Mouse (Mus musculus) stomach, postnatal 0 days (tissue): ENCODE data around the gene Nrde2. TPM values are rescaled to one million over a fixed set of nuclear protein-coding genes. Genes with fewer than 3 reads are reported as not detected.

Experiments used
- ATAC-seq: fragments of 200-750 bp; cut with Nextera tagmentation; 2 replicates; pipeline ENCODE4 v1.8.0; 2017; ENCODE audit not compliant: low FRiP score, low TSS enrichment
- DNase-seq: peaks from one replicate; pipeline ENCODE4 v3.0.0-alpha.2; 2016; ENCODE audit warnings: low spot score
- H3K27ac ChIP-seq: fragments of 300-500 bp; sonication (generic); replicated peaks from 2 replicates; pipeline ENCODE4 v1.5.1; 2014; ENCODE audit warnings: mild to moderate bottlenecking, control low read depth
- H3K27me3 ChIP-seq: fragments of 300-500 bp; sonication (generic); 2 replicates; pipeline ENCODE4 v1.6.1; 2014; ENCODE audit warnings: low read length; ENCODE audit not compliant: control insufficient read depth, insufficient read depth
- H3K36me3 ChIP-seq: fragments of 300-500 bp; sonication (generic); 2 replicates; pipeline ENCODE4 v1.6.1; 2014; ENCODE audit warnings: low read length, mixed read lengths; ENCODE audit not compliant: control insufficient read depth, insufficient read depth
- H3K4me1 ChIP-seq: fragments of 300-500 bp; sonication (generic); replicated peaks from 2 replicates; pipeline ENCODE4 v1.6.1; 2014; ENCODE audit warnings: antibody characterized with exemption; ENCODE audit not compliant: control insufficient read depth, insufficient read depth
- H3K4me2 ChIP-seq: fragments of 300-500 bp; sonication (generic); replicated peaks from 2 replicates; pipeline ENCODE4 v1.6.1; 2014; ENCODE audit warnings: low read depth, mild to moderate bottlenecking, control low read depth, moderate library complexity
- H3K4me3 ChIP-seq: fragments of 300-500 bp; sonication (generic); 2 replicates; pipeline ENCODE4 v1.5.1; 2014; ENCODE audit warnings: low read depth, low read length, control low read depth
- H3K9ac ChIP-seq: fragments of 300-500 bp; sonication (generic); 2 replicates; pipeline ENCODE4 v1.6.1; 2014; ENCODE audit warnings: mild to moderate bottlenecking, low read length, control low read depth, mixed read lengths
- H3K9me3 ChIP-seq: fragments of 300-500 bp; sonication (generic); 2 replicates; pipeline ENCODE4 v1.6.1; 2016; ENCODE audit warnings: low read length; ENCODE audit not compliant: control insufficient read depth
- CTCF ChIP-seq: IDR thresholded peaks from 2 replicates; pipeline ENCODE4 v1.5.1; 2016; ENCODE audit warnings: antibody characterized with exemption, low read depth, mild to moderate bottlenecking, moderate library complexity
- EP300 ChIP-seq: optimal IDR thresholded peaks from 2 replicates; pipeline ENCODE3; 2016; ENCODE audit warnings: antibody characterized with exemption
- WGBS: fragments of 180-500 bp; shearing (Covaris S2); extraction: QIAGEN DNeasy Blood & Tissue Kit; methylation state at CpG from one replicate; pipeline ENCODE4 v1.1.7; 2014; 5-methylcytosine and 5-hydroxymethylcytosine counted together
- polyA plus RNA-seq: library from polyadenylated mRNA; unstranded; fragments of >200 nt; fragmentation: Nextera tagmentation; extraction: Ambion mirVana; gene quantifications from 2 replicates; pipeline ENCODE4 v1.2.1, GENCODE M21; 2015

Gene Nrde2
- polyA plus RNA-seq, 1 experiment from 2014 or later, result 6.9 TPM

DNA sequence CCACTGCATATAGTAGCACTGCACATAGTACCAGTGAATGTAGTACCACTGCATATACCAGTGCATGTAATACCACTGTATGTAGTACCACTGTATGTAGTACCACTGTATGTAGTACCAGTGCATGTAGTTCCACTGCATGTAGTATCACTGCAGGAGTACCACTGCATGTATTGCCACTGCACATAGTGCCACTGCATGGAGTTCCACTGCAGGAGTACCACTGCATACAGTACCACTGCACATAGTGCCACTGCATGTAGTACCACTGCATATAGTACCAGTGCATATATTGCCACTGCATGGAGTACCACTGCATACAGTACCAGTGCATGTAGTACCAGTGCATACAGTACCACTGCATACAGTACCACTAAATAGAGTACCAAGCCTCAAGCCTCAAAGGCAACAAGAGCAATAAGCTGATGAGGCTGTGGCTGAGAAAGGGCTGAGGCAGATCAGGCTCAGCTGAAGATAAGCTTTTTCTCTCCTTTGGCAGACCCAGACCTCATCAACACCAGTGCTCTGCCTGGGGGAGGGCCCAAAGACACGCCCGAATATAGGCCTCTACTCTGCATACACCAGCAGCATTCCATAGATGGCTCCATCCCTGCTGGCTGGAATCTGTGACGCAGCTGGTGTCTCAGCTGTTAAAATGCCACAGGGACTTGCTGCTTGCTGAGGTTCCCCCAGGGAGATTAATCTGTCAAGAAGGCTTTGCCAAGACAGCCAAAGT lies 59.3 kb downstream of the Nrde2 start:
- H3K36me3 ChIP-seq, result no peaks in the 10 kb centered on the region
- H3K27me3 ChIP-seq, result no peaks in the 10 kb centered on the region
- H3K9ac ChIP-seq, result no peak overlapping the region
- no peaks in the 10 kb centered on the region for H3K9me3 ChIP-seq
- no peak overlapping the region for H3K4me3 ChIP-seq
- 32% methylated on average over 3 of the region's 3 CpGs for WGBS
- no peak overlapping the region for H3K4me2 ChIP-seq
- no peaks in the 10 kb centered on the region for H3K4me1 ChIP-seq
- DNase-seq (no peak), ATAC-seq (0 out of 2 replicates have a peak, but pooled peaks have one; percentile 20)
- no peak overlapping the region for H3K27ac ChIP-seq
- TF ChIP-seq CTCF (peak; percentile 6; the same call in 1 of the 2 replicates), EP300 (no peak)

- no peak overlapping the region for H3K27ac ChIP-seq
- 80% methylated on average over 11 of the region's 11 CpGs for WGBS
Observed at GRCm38 (mm10) chr12:100093046-100093445, 66.4 kb downstream of the Nrde2 start.

DNA sequence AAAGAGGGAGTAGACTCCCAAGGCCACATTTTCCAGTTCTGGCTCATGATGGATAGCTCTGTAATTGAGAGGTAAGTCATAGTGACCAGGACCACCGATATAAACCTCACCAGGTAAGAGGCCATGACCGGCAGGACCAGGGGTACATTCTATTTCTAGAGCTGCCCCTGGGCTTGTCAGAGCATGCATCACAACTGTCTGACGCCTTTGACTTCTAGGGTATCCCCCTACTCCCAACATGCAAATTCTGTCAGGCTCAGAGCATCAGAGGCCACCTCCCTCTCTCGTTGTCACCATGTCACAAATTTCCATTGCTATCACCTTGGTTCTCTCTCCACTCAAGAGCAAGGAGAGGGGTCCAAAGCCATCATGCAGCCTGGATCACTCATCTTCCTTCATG lies 68.7 kb downstream of the Nrde2 start:
- H3K4me3 ChIP-seq, result no peak overlapping the region
- H3K9ac ChIP-seq, result no peak overlapping the region
- no peaks in the 10 kb centered on the region for H3K4me1 ChIP-seq
- no peak overlapping the region for H3K27ac ChIP-seq
- H3K4me2 ChIP-seq, result no peak overlapping the region
- no peaks in the 10 kb centered on the region for H3K36me3 ChIP-seq
- H3K9me3 ChIP-seq, result no peaks in the 10 kb centered on the region
- ATAC-seq (no peak), DNase-seq (no peak)
- no peak for TF ChIP-seq CTCF
- no peak for TF ChIP-seq EP300
- no peaks in the 10 kb centered on the region for H3K27me3 ChIP-seq
- 84% methylated on average over 4 of the region's 4 CpGs for WGBS

More at GRCm38 (mm10) chr12:100093046-100093445, 66.4 kb downstream of the Nrde2 start:
- Histone ChIP-seq H3K4me3 (no peak overlapping the region), H3K36me3 (no peaks in the 10 kb centered on the region), H3K27me3 (no peaks in the 10 kb centered on the region), H3K4me1 (no peaks in the 10 kb centered on the region), H3K9me3 (no peaks in the 10 kb centered on the region), H3K4me2 (no peak overlapping the region), H3K9ac (no peak overlapping the region)
- DNase-seq, result no peak
- no peak for ATAC-seq
- no peak for TF ChIP-seq EP300
- TF ChIP-seq CTCF, result no peak

DNA sequence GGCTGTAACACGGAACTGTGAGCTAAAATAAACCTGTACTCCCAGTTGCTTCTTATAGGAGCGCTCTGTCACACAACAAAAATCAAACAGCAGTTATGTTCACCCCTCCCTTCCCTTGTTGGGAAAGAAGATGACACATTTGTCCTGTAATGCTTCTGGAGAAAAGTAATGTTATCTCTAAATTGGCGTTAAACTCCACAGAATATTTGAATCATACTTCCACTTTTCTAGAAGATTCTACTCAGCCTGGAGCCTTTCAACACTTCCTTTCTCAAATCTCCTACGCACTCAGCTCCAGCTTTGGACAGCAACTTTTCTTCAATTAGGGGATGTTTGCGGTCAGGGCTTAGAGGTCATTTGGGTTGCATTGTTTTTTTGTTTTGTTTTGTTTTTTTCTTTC lies 70.2 kb downstream of the Nrde2 start:
- DNase-seq (no peak), ATAC-seq (no peak)
- TF ChIP-seq CTCF (no peak), EP300 (no peak)
- Histone ChIP-seq H3K4me2 (no peak overlapping the region), H3K9me3 (no peaks in the 10 kb centered on the region), H3K27ac (no peak overlapping the region), H3K4me3 (no peak overlapping the region), H3K27me3 (no peaks in the 10 kb centered on the region), H3K36me3 (no peaks in the 10 kb centered on the region), H3K9ac (no peak overlapping the region), H3K4me1 (no peaks in the 10 kb centered on the region)
- 78% methylated on average over 5 of the region's 5 CpGs for WGBS

GRCm38 (mm10) chr12:100088026-100088425 lies 71.4 kb downstream of the Nrde2 start:
- no peaks in the 10 kb centered on the region for H3K27me3 ChIP-seq
- no peak for TF ChIP-seq EP300
- TF ChIP-seq CTCF, result no peak
- DNase-seq, result no peak
- no peaks in the 10 kb centered on the region for H3K36me3 ChIP-seq
- no peaks in the 10 kb centered on the region for H3K9me3 ChIP-seq
- no peak overlapping the region for H3K27ac ChIP-seq
- no peak for ATAC-seq
- H3K4me1 ChIP-seq, result no peaks in the 10 kb centered on the region
- H3K4me3 ChIP-seq, result no peak overlapping the region
- WGBS, result 94% methylated on average over 3 of the region's 3 CpGs
- no peak overlapping the region for H3K9ac ChIP-seq
- no peak overlapping the region for H3K4me2 ChIP-seq

DNA sequence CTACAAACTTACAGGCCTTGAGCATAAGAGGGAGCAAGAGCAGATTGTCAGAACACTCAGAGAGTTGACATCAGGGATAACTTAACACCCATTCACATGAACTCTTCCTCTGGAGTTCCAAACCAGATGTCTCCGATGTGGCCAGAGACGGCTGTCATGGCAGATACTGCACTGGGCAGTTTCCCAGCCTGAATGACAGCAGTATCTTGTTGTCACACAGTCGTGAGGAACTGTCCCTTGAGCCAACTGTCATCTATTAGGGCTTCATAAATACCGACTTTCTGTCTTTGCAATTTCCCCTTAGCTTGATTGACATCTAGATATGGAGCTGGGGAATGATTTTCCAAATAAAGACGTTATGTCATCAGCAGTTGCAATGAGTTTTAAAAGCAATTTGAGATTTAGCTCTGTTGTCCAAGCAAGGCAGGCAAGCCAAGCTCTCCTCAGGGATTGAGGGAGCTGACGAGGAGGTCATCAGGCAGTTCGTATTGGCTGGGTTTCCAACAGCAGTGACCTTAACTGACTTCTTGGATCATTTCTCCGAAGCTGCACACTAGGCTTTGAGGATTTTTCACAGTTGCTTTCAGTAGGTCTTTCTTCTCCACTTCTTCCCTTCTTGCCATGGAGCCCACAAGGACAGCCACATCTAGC lies 79.7 kb downstream of the Nrde2 start:
- no peak overlapping the region for H3K27ac ChIP-seq
- H3K4me3 ChIP-seq, result no peak overlapping the region
- DNase-seq, result no peak
- WGBS, result 75% methylated on average over 8 of the region's 8 CpGs
- H3K36me3 ChIP-seq, result no peaks in the 10 kb centered on the region
- no peak overlapping the region for H3K4me2 ChIP-seq
- H3K27me3 ChIP-seq, result no peaks in the 10 kb centered on the region
- no peak for ATAC-seq
- no peak overlapping the region for H3K9ac ChIP-seq
- no peaks in the 10 kb centered on the region for H3K4me1 ChIP-seq
- H3K9me3 ChIP-seq, result no peaks in the 10 kb centered on the region
- TF ChIP-seq EP300 (no peak), CTCF (no peak)
